Mouse (Mus musculus) skeletal muscle tissue, postnatal 0 days (tissue): ENCODE data around the gene Senp1. TPM values are rescaled to one million over a fixed set of nuclear protein-coding genes. Genes with fewer than 3 reads are reported as not detected.

Source experiments
- polyA plus RNA-seq: library from polyadenylated mRNA; unstranded; fragments of >200 nt; fragmentation: Nextera tagmentation; extraction: Ambion mirVana; gene quantifications from 2 replicates; pipeline ENCODE4 v1.2.1, GENCODE M21; 2015

Gene Senp1
- 8.0 and 9.2 TPM in 2 replicates for polyA plus RNA-seq

DNA sequence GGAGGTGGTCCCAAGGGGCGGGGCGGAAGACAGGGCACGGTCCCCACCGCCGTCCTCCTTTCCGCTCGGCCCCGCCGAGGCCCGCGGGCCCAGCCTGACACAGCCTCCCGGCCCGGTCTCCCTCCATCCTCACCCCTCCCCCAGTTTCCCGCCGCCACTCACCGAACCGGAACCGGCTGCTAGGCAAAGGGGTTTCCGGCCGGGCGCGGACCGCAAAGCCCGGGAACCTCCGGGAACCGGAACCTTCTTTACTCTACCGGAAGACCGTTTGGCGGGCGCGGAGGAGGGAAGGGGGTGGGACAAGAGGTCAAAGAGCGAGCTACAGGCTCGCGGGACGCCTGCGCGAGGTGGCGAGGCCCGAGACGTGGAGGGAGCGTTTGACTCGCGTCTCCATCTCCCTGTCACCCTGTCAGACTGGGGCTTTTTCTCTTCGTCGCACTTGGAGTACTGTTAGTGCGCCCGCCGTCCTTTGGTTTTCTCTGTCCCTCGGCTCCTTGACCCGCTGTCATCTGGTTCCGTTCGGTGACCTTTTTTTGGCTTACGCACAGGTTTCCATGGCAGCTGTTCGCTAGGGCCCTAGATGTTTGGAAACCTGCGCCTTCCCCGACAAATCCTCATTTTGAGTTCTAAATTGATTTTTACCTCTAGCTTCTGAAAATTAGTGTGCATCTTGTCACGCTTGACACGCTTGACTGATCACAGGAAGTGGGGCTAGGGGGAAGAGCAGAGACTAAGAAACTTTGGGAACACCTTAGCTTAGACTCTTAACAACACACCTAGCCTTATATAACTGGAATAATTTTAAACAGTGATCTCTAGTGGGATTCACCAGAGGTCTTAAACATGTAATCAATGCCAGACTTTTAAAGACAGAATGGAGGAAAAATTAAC lies at the start of gene Senp1:
Senp1 (minus strand) TSS at position 624 of the 891 bp plus-strand sequence.

GRCm38 (mm10) chr15:98092372-98093120 lies 998 bp downstream of the Senp1 start, which contains the start of gene Pfkm:
TSS of gene Pfkm (plus strand) at chr15:98092589.

DNA sequence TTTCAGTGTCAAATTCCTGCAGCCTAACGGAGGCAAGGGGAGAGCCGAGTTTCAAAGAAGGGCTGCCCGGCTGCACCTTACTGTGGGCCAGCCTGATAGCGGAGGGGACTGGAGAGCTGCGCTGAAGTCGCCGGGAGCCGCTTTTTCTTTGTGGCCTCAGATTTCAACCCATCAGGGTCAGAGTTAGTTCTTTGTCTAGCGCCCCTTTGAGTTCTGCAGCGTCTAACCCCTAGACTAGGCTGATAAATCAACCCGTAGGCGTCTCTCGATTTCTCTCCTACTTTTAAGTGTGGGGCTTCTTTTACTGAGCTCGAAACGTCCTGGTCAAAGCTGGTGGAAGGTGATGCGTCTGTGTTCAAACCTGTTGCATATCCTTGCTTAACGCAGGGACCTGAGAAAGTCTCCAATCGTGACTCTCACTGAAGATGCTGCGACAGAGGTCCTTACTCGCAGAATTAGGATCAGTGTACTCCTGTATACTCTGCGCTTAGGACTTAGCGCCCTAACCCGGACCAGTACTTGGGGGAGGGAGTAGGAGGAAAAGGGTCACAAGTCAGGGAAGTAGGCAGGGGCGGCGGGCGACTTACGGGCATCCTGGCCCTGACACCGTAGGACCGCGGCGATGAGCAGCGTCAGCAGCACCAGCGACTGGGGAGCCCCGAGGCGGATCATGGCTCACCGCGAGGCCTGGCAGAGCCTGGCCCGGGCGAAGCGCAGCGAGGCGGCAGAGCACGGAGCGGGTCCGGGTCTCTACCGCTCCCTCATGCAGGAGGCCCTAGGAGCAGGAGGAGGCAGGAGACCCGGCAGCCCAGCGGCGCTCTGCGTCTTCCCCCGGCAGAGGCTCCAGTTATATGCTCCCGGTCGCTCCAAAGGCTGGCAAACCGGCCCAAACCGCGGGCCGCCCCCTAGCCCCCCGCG lies 89.5 kb downstream of the Senp1 start, which contains the start of gene Col2a1:
Col2a1 (minus strand) TSS at position 874 of the 918 bp plus-strand sequence.

Other genes with a start within 250 kb of the Senp1 start
- gene Hdac7, start 249.2 kb downstream of the Senp1 start, polyA plus RNA-seq = 14.8 and 16.8 TPM in 2 replicates
- 0.21 and 0.31 TPM in 2 replicates for gene Vdr, start 183.1 kb downstream of the Senp1 start, polyA plus RNA-seq
- gene Tmem106c, start 129.5 kb downstream of the Senp1 start, polyA plus RNA-seq = 23.0 and 30.3 TPM in 2 replicates
- gene Col2a1, start 89.0 kb downstream of the Senp1 start, polyA plus RNA-seq = 0.33 and 28.3 TPM in 2 replicates
- 396 and 442 TPM in 2 replicates for gene Pfkm, start 1.2 kb downstream of the Senp1 start, polyA plus RNA-seq
- 189 and 195 TPM in 2 replicates for gene Asb8, start 71.9 kb upstream of the Senp1 start, polyA plus RNA-seq
- 0.09 and 0.19 TPM in 2 replicates for gene Ccdc184, start 73.4 kb upstream of the Senp1 start, polyA plus RNA-seq
- gene Olfr288, start 101.8 kb upstream of the Senp1 start, polyA plus RNA-seq = not detected in 2 replicates
- gene Gm44579, start 127.2 kb upstream of the Senp1 start, polyA plus RNA-seq = not detected in 2 replicates
- gene Olfr287, start 127.3 kb upstream of the Senp1 start, polyA plus RNA-seq = not detected in 2 replicates
- not detected in 2 replicates for gene Olfr286, start 140.7 kb upstream of the Senp1 start, polyA plus RNA-seq
- not detected in 2 replicates for gene H1fnt, start 163.5 kb upstream of the Senp1 start, polyA plus RNA-seq
- gene Zfp641, start 202.4 kb upstream of the Senp1 start, polyA plus RNA-seq = 2.9 and 3.2 TPM in 2 replicates
- gene Olfr285, start 223.6 kb upstream of the Senp1 start, polyA plus RNA-seq = not detected in 2 replicates
- not detected in 2 replicates for gene Olfr284, start 247.2 kb upstream of the Senp1 start, polyA plus RNA-seq